ENCODE assay signal across 9 mouse cellular contexts in the genomic region with DNA sequence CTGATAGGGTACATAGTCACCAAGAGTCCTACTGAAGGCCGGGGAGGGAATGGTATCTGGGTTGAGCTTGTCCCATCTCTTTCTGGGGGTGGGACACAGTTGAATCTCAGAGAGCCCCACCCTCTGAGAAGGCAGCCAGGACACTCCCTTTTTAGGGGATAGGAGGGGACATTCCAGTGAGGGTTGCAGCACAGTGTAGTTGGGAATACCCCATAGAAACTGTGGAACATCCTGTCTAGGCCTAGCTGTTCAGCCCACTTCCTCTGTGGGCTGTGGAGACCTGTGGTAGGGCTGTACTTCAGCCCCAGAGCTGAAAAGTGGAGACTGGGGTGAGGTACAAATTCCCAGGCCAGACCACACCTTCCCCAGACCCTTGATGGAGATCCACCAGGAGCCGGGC. TPM values are rescaled to one million over a fixed set of nuclear protein-coding genes. Genes with fewer than 3 reads are reported as not detected.
DNase-seq lines count a peak whose midpoint lies in the region; ATAC-seq and TF ChIP-seq lines count a peak whose summit lies in the region.
"Had no signal": no experiment of that assay in that cellular context is flagged by ENCODE, and none has a peak within 500 bp of the region (broad histone marks: within the 10 kb centered on the region; RNA-seq: fewer than 3 reads in every experiment).

No protein-coding gene starts in this region.

- 0 out of 2 replicates have a peak overlapping the region, but pooled peaks have one; percentile 53 for H3K27ac ChIP-seq in forebrain, embryonic 12.5 days
- H3K27ac ChIP-seq in forebrain, postnatal 0 days (ENCODE audit: low read depth, low read length): no peak overlapping the region
- no peak overlapping the region; the same call in 1 of the 2 replicates for H3K27ac ChIP-seq in kidney, embryonic 16.5 days (ENCODE audit: low read length)
- H3K27ac ChIP-seq in kidney, embryonic 14.5 days (ENCODE audit: low read depth, low read length): no peak overlapping the region
- H3K27ac ChIP-seq in intestine, postnatal 0 days (ENCODE audit: low read depth, low read length): no peak overlapping the region
- H3K27ac ChIP-seq: liver, embryonic 14.5 days had no signal

- H3K9ac ChIP-seq in forebrain, embryonic 12.5 days: no peak overlapping the region
- H3K9ac ChIP-seq in forebrain, postnatal 0 days: no peak overlapping the region
- H3K9ac ChIP-seq in kidney, embryonic 16.5 days (replicated peaks; ENCODE audit: low read length): peak overlapping the region; percentile 47; the same call in 1 of the 2 replicates
- no peak overlapping the region for H3K9ac ChIP-seq in kidney, embryonic 14.5 days (ENCODE audit: low read depth, low read length)
- H3K9ac ChIP-seq in intestine, postnatal 0 days (ENCODE audit: low read depth, low read length): no peak overlapping the region
- H3K9ac ChIP-seq: liver, embryonic 14.5 days had no signal

- peaks cover 19% of the 10 kb centered on the region for H3K36me3 ChIP-seq in forebrain, embryonic 12.5 days (replicated peaks)
- peaks cover 21% of the 10 kb centered on the region for H3K36me3 ChIP-seq in forebrain, postnatal 0 days (ENCODE audit: insufficient read depth)
- peaks cover 10% of the 10 kb centered on the region; the same call in 1 of the 2 replicates for H3K36me3 ChIP-seq in kidney, embryonic 16.5 days (ENCODE audit: insufficient read depth, low read length)
- H3K36me3 ChIP-seq in kidney, embryonic 14.5 days (ENCODE audit: control insufficient read depth, insufficient read depth, low read length): peaks cover 2% of the 10 kb centered on the region; the same call in 1 of the 2 replicates
- peaks cover 12% of the 10 kb centered on the region; the same call in 1 of the 2 replicates for H3K36me3 ChIP-seq in intestine, postnatal 0 days (ENCODE audit: control insufficient read depth, insufficient read depth)

- DNase-seq in forebrain, postnatal 0 days: no peak
- DNase-seq in cerebellum, adult 11-12 months: no peak
- no peak for DNase-seq in urinary bladder, postnatal 14 days (ENCODE audit: low spot score)

- H3K27me3 ChIP-seq in forebrain, embryonic 12.5 days: no peaks in the 10 kb centered on the region
- no peaks in the 10 kb centered on the region for H3K27me3 ChIP-seq in forebrain, postnatal 0 days (ENCODE audit: insufficient read depth, low read length)
- H3K27me3 ChIP-seq in kidney, embryonic 16.5 days (ENCODE audit: insufficient read depth, low read length): no peaks in the 10 kb centered on the region
- no peaks in the 10 kb centered on the region for H3K27me3 ChIP-seq in kidney, embryonic 14.5 days (ENCODE audit: control insufficient read depth, insufficient read depth, low read length)
- no peaks in the 10 kb centered on the region for H3K27me3 ChIP-seq in intestine, postnatal 0 days (replicated peaks; ENCODE audit: control insufficient read depth, insufficient read depth, low read length)

- no peak overlapping the region for H3K4me2 ChIP-seq in forebrain, embryonic 12.5 days
- H3K4me2 ChIP-seq in forebrain, postnatal 0 days (ENCODE audit: low read depth): no peak overlapping the region
- H3K4me2 ChIP-seq in kidney, embryonic 16.5 days (replicated peaks; ENCODE audit: low read depth, low read length): peak overlapping the region; percentile 43
- H3K4me2 ChIP-seq in kidney, embryonic 14.5 days (replicated peaks; ENCODE audit: low read depth, low read length): no peak overlapping the region
- H3K4me2 ChIP-seq in intestine, postnatal 0 days (replicated peaks; ENCODE audit: low read depth): 0 out of 2 replicates have a peak overlapping the region, but pooled peaks have one; percentile 40

- 89% methylated on average over 2 of the region's 2 CpGs for WGBS in forebrain, embryonic 12.5 days
- WGBS in forebrain, postnatal 0 days: 92% methylated on average over 2 of the region's 2 CpGs
- 85% methylated on average over 2 of the region's 2 CpGs for WGBS in kidney, embryonic 16.5 days
- 85% methylated on average over 2 of the region's 2 CpGs for WGBS in kidney, embryonic 14.5 days
- WGBS in intestine, postnatal 0 days: 79% methylated on average over 2 of the region's 2 CpGs

- ATAC-seq in forebrain, embryonic 12.5 days (ENCODE audit: low FRiP score): no peak
- ATAC-seq in forebrain, postnatal 0 days: no peak
- no peak for ATAC-seq in kidney, embryonic 16.5 days (ENCODE audit: low FRiP score, low TSS enrichment)
- no peak for ATAC-seq in kidney, embryonic 14.5 days (ENCODE audit: low FRiP score, low TSS enrichment)
- peak; percentile 79 for ATAC-seq in CD4-positive, CD25-positive, alpha-beta regulatory T cell, adult 4 months
- no peak for ATAC-seq in intestine, postnatal 0 days

- peaks cover 19% of the 10 kb centered on the region for H3K4me1 ChIP-seq in forebrain, embryonic 12.5 days
- H3K4me1 ChIP-seq in forebrain, postnatal 0 days (ENCODE audit: insufficient read depth): 0 out of 2 replicates have a peak, but pooled peaks cover 6% of the 10 kb centered on the region
- H3K4me1 ChIP-seq in kidney, embryonic 16.5 days (ENCODE audit: insufficient read depth, low read length): peaks cover 9% of the 10 kb centered on the region; the same call in 1 of the 2 replicates
- peaks cover 9% of the 10 kb centered on the region for H3K4me1 ChIP-seq in kidney, embryonic 14.5 days (ENCODE audit: control insufficient read depth, insufficient read depth, low read length)
- H3K4me1 ChIP-seq in intestine, postnatal 0 days (replicated peaks; ENCODE audit: control insufficient read depth, insufficient read depth, low read length): no peaks in the 10 kb centered on the region

- no peak for TF ChIP-seq CTCF in forebrain, postnatal 0 days (IDR thresholded peaks at IDR 0.05; ENCODE audit: low read depth)
- TF ChIP-seq CTCF in intestine, postnatal 0 days (IDR thresholded peaks at IDR 0.05; ENCODE audit: low read depth): no peak

- no peak overlapping the region for H3K4me3 ChIP-seq in forebrain, embryonic 12.5 days (replicated peaks)
- no peak overlapping the region for H3K4me3 ChIP-seq in forebrain, postnatal 0 days (ENCODE audit: low read depth, low read length)
- H3K4me3 ChIP-seq in kidney, embryonic 16.5 days (ENCODE audit: low read length): no peak overlapping the region; the same call in 1 of the 2 replicates
- no peak overlapping the region for H3K4me3 ChIP-seq in kidney, embryonic 14.5 days (ENCODE audit: low read length)
- peak overlapping the region; percentile 9; the same call in 1 of the 2 replicates for H3K4me3 ChIP-seq in intestine, postnatal 0 days (ENCODE audit: low read depth, low read length)

- no peaks in the 10 kb centered on the region for H3K9me3 ChIP-seq in forebrain, embryonic 12.5 days
- no peaks in the 10 kb centered on the region for H3K9me3 ChIP-seq in forebrain, postnatal 0 days (ENCODE audit: low read length)
- no peaks in the 10 kb centered on the region for H3K9me3 ChIP-seq in kidney, embryonic 16.5 days (ENCODE audit: low read length)
- H3K9me3 ChIP-seq in kidney, embryonic 14.5 days (ENCODE audit: control insufficient read depth, low read length): no peaks in the 10 kb centered on the region
- H3K9me3 ChIP-seq in intestine, postnatal 0 days (ENCODE audit: control insufficient read depth): no peaks in the 10 kb centered on the region

RNA-seq across cellular contexts. Expression of a gene that starts 0.9 kb away (rescaled TPM):
- 1.6 TPM in 2 replicates for polyA plus RNA-seq in forebrain, embryonic 12.5 days (2016; fragmentation: Nextera tagmentation; extraction: Ambion mirVana)
- 2.2 and 2.6 TPM in 2 replicates for total RNA-seq in forebrain, postnatal 0 days (2014; rRNA removed)
- 2.2 TPM in 2 replicates for polyA plus RNA-seq in forebrain, postnatal 0 days (2015; fragmentation: Nextera tagmentation; extraction: Ambion mirVana)
- 32.4 and 34.2 TPM in 2 replicates for polyA plus RNA-seq in kidney, embryonic 16.5 days (2015; fragmentation: Nextera tagmentation; extraction: Ambion mirVana)
- 4.2 and 9.2 TPM in 2 replicates for polyA plus RNA-seq in kidney, embryonic 14.5 days (2014; fragmentation: Nextera tagmentation; extraction: Ambion mirVana)
- polyA plus RNA-seq in CD4-positive, CD25-positive, alpha-beta regulatory T cell, adult 4 months (2017; shearing (Covaris generic)): 10 to 100 TPM in 1 of 2 experiments, 1 to 10 TPM in 1; 9.2 to 19.4 TPM
- polyA plus RNA-seq in intestine, postnatal 0 days (2015; fragmentation: Nextera tagmentation; extraction: Ambion mirVana): 35.1 and 37.2 TPM in 2 replicates

RNA-seq across cellular contexts. Expression of a gene that starts 53.8 kb away (rescaled TPM):
- 0.74 and 0.90 TPM in 2 replicates for polyA plus RNA-seq in forebrain, embryonic 12.5 days (2016; fragmentation: Nextera tagmentation; extraction: Ambion mirVana)
- 3.2 and 4.3 TPM in 2 replicates for total RNA-seq in forebrain, postnatal 0 days (2014; rRNA removed)
- polyA plus RNA-seq in forebrain, postnatal 0 days (2015; fragmentation: Nextera tagmentation; extraction: Ambion mirVana): 1.5 and 2.6 TPM in 2 replicates
- polyA plus RNA-seq in kidney, embryonic 16.5 days (2015; fragmentation: Nextera tagmentation; extraction: Ambion mirVana): 6.4 and 9.5 TPM in 2 replicates
- polyA plus RNA-seq in kidney, embryonic 14.5 days (2014; fragmentation: Nextera tagmentation; extraction: Ambion mirVana): 3.9 and 4.7 TPM in 2 replicates
- under 1 TPM; 0.27 to 0.76 TPM for polyA plus RNA-seq in CD4-positive, CD25-positive, alpha-beta regulatory T cell, adult 4 months (2017; shearing (Covaris generic))
- 4.0 and 4.9 TPM in 2 replicates for polyA plus RNA-seq in intestine, postnatal 0 days (2015; fragmentation: Nextera tagmentation; extraction: Ambion mirVana)

Comparison
In these comparisons a context has a peak if more than half of its experiments do, and no peak if none do; other contexts are left out.
1. H3K4me2 ChIP-seq: peak in kidney, embryonic 16.5 days (single experiment) and intestine, postnatal 0 days (single experiment); none in forebrain, embryonic 12.5 days (single experiment), forebrain, postnatal 0 days (single experiment) and kidney, embryonic 14.5 days (single experiment).